Mouse (Mus musculus) G1E (cell line): ENCODE data around the gene Camta1. TPM values are rescaled to one million over a fixed set of nuclear protein-coding genes. Genes with fewer than 3 reads are reported as not detected.

Experiments
- ATAC-seq: 2 replicates; pipeline ENCODE4 v1.8.0; 2016; ENCODE audit warnings: mild to moderate bottlenecking; ENCODE audit not compliant: insufficient number of reproducible peaks, poor library complexity, low FRiP score, severe bottlenecking; ENCODE audit errors: extremely low read depth
- DNase-seq: peaks from one replicate; pipeline ENCODE4 v3.0.0; 2012; ENCODE audit warnings: low spot score
- H3K27me3 ChIP-seq: 2 replicates; pipeline ENCODE4 v1.6.1; 2012; ENCODE audit warnings: mild to moderate bottlenecking, low read length, inconsistent platforms; ENCODE audit not compliant: insufficient read depth
- H3K36me3 ChIP-seq: replicated peaks from 2 replicates; pipeline ENCODE3; 2012; ENCODE audit warnings: mild to moderate bottlenecking, inconsistent platforms
- H3K4me1 ChIP-seq: 2 replicates; pipeline ENCODE4 v1.6.1; 2012; ENCODE audit warnings: low read depth, low read length, inconsistent platforms, mixed read lengths; ENCODE audit not compliant: insufficient read depth
- H3K4me3 ChIP-seq: 2 replicates; pipeline ENCODE4 v1.5.1; 2012; ENCODE audit warnings: low read depth, mild to moderate bottlenecking, inconsistent platforms, low read length, moderate library complexity, mixed read lengths
- H3K9me3 ChIP-seq: replicated peaks from 2 replicates; pipeline ENCODE4 v1.6.1; 2012; ENCODE audit warnings: inconsistent platforms
- CTCF ChIP-seq: IDR thresholded peaks from 2 replicates; pipeline ENCODE4 v1.5.1; 2012; ENCODE audit warnings: low read depth, low read length, inconsistent platforms, mixed read lengths
- GATA1 ChIP-seq: IDR thresholded peaks from 2 replicates; pipeline ENCODE4 v1.6.1; 2012; ENCODE audit warnings: borderline replicate concordance, low read length, inconsistent platforms, mixed read lengths
- GATA2 ChIP-seq: IDR thresholded peaks from 2 replicates; pipeline ENCODE4 v1.6.1; 2012; ENCODE audit warnings: low read depth, low read length, inconsistent platforms, borderline replicate concordance
- POLR2AphosphoS5 ChIP-seq: IDR thresholded peaks from 2 replicates; pipeline ENCODE4 v1.6.1; 2012; ENCODE audit warnings: low read depth, low read length, inconsistent platforms; ENCODE audit not compliant: insufficient replicate concordance
- TAL1 ChIP-seq: conservative IDR thresholded peaks from 2 replicates; pipeline ENCODE4 v1.6.1; 2012; ENCODE audit warnings: low read depth, low read length, inconsistent platforms, mixed read lengths
- polyA plus RNA-seq: library from polyadenylated mRNA; stranded (reverse); fragments of >175 nt; gene quantifications from 2 replicates; pipeline ENCODE4 v1.2.3, GENCODE M21; 2012
- total RNA-seq, 2 experiments: library from RNA; stranded (forward) in 1 of 2; stranded (reverse) in 1 of 2; fragments of 200-1000 nt in 1 of 2; fragments of >200 nt in 1 of 2; fragmentation: Nextera tagmentation in 1 of 2; gene quantifications; 2 replicates each; pipeline ENCODE4 v1.2.3; 2014 to 2017

The Camta1 gene
- total and polyA plus RNA-seq, 3 experiments, result 10.8 to 113 (median 25.7) TPM

DNA sequence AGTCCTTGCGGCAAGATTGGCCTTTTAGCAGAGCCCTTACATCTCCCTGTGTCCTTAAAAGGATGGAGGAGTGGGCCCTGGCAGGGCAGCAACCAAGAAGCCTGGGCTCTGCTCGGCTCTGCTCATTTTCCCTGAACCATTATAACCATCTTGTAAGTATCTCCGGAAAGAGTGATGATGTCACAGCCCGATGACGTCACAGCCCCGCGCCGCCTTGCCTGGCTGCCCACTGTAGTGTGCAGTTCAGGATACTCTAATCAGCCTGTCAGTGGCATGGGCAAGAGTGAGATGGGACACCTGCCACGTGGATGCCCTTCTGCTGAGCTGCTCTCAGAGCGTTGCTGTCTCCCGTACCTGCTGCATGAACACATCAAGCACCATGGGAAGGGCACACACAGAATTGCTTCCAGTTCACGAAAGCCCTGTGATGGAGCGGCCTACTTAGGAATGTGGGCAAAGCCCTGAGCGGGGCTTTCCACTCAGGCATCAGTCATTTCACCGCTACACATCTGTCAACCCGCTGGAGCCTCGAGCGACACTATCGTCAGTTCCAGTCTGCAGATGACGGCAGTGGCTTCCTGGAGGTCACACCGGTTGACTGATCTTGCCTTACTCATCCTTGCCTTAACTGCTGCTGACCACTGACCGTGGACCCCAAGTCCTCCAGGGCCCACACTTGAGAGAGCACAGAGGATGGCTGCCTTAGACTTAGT, 459.8 kb downstream of the Camta1 start:
- Histone ChIP-seq H3K36me3 (no peaks in the 10 kb centered on the region), H3K4me3 (no peak overlapping the region), H3K27me3 (no peaks in the 10 kb centered on the region), H3K9me3 (peaks cover 91% of the 10 kb centered on the region), H3K4me1 (no peaks in the 10 kb centered on the region)
- ATAC-seq (no peak), DNase-seq (no peak)
- TF ChIP-seq POLR2AphosphoS5, result no peak
- no peak for TF ChIP-seq TAL1
- TF ChIP-seq GATA1, result no peak
- no peak for TF ChIP-seq GATA2
- TF ChIP-seq CTCF, result no peak

DNA sequence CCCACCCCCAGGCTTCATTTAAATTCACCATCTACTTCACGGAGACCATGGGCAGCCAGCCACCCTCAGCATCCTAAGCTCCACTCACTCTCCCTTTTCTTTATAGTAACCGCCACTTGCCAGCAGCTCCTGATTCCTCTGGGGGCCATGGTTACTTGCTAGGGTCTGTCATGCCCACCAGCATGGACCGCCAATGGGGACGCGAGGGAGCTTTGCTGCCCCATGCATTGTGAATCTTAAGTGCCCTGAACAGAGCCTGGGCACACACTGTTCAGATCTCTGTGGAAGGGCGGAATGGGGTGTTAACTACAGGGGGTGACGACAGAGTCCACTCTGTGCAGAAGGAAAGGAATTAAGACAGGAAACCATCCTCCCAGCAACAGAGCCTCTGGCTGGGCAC, 465.1 kb downstream of the Camta1 start:
- Histone ChIP-seq H3K4me1 (no peaks in the 10 kb centered on the region), H3K9me3 (peaks cover 82% of the 10 kb centered on the region), H3K4me3 (no peak overlapping the region; the same call in 1 of the 2 replicates), H3K36me3 (no peaks in the 10 kb centered on the region), H3K27me3 (no peaks in the 10 kb centered on the region)
- no peak for DNase-seq
- TF ChIP-seq POLR2AphosphoS5, result no peak
- no peak for TF ChIP-seq TAL1
- TF ChIP-seq GATA2, result no peak
- TF ChIP-seq GATA1, result no peak
- no peak for TF ChIP-seq CTCF
- no peak for ATAC-seq

DNA sequence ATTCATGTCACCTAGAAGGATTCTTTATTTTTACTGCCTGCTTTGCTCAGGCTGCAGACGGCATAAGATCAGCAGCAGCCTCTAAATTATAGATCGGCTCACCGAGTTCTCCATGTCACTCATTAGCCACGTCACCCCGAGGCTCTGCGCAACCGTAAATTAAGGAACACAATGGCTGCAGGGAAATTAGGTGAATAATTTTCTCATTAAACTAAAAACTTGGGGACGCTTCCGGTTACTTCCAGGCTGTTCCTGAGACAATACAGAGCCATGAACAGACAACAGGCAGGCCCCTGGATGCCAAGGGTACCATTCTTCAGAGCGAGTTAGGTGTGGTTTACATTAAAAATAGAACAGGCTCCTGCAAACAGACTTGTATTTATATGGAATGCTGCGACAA, 472.3 kb downstream of the Camta1 start:
- peaks cover 78% of the 10 kb centered on the region for H3K9me3 ChIP-seq
- no peaks in the 10 kb centered on the region for H3K36me3 ChIP-seq
- no peak overlapping the region for H3K4me3 ChIP-seq
- ATAC-seq, result no peak
- no peak for TF ChIP-seq GATA2
- no peak for TF ChIP-seq TAL1
- TF ChIP-seq POLR2AphosphoS5, result no peak
- TF ChIP-seq GATA1, result no peak
- TF ChIP-seq CTCF, result no peak
- no peak for DNase-seq
- no peaks in the 10 kb centered on the region for H3K27me3 ChIP-seq
- no peaks in the 10 kb centered on the region for H3K4me1 ChIP-seq

DNA sequence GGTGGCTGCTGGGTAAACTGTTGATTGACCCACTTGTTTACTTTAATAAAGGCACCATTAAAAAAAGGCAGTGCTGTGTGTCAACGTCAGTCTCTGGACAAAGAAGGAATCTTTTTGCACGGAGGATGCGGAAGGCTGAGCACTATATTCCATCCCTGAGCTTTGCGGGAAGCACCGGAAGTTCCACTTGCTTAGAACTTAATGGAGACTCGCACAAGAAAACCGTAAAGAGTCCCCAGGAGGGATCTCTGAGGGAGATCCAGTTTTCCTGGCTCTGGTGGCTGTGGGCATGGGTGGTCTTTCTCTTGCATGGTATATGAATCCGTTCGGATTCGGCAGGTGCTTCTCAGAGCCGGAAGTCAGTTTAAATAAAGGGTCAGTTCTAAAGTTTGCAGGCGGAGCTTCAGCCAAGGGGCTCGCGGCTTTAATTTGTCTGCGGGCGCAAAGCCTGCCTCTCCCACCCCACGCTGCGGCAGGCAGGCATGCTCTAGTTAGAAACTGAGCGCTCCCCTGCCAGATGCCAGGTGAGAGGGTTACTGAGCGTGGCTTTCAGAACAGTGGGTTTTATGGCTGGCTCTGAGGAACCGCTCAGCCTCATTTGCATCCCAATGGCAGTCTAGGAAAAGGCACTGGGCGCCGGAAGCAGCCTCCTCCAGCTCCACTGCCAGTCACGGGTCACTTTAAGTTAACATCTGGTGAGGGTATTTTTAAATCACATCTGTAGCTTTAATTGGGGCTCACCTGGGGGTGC, 474.8 kb downstream of the Camta1 start:
- no peaks in the 10 kb centered on the region for H3K27me3 ChIP-seq
- H3K4me3 ChIP-seq, result no peak overlapping the region
- no peaks in the 10 kb centered on the region for H3K4me1 ChIP-seq
- TF ChIP-seq GATA1 (no peak), CTCF (no peak), GATA2 (no peak), POLR2AphosphoS5 (no peak), TAL1 (no peak)
- ATAC-seq, result no peak
- no peak for DNase-seq
- H3K9me3 ChIP-seq, result peaks cover 85% of the 10 kb centered on the region
- no peaks in the 10 kb centered on the region for H3K36me3 ChIP-seq

DNA sequence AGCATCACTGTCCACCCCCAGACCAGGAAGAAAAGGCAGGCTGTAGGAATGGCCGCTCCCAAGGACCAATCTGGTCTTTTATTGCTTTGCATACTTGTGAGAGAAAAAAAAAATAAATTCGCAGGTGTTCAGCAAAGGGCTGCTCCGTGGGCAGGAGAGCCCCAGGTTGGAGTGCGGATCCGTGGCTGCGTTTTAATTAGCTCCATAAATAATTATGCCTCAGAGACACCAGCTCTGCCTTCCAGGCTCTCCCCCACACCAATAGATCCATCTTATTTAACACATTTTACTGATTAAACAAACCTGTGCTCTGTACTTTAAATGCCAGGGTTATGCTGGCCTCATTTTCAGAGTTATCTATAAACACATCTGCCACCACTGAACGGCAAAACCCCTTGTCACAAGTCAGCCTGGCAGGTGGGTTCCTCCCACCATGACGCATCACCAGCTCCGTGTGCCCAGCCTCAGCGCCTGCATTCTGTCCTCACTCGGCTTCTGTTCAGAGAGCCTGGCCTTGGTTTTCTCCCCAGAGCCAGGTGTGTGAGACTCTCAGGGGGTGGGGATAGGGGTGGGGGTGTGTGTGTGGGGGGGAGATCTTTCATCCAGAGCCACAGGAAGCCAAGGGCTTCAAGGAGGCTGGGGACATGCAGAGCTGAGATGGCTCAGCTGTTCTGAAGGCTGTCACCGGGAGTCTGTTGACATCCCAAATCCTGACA, 475.5 kb downstream of the Camta1 start:
- Histone ChIP-seq H3K4me3 (no peak overlapping the region), H3K4me1 (no peaks in the 10 kb centered on the region), H3K27me3 (no peaks in the 10 kb centered on the region), H3K36me3 (no peaks in the 10 kb centered on the region), H3K9me3 (peaks cover 87% of the 10 kb centered on the region)
- DNase-seq (no peak), ATAC-seq (no peak)
- TF ChIP-seq GATA2 (no peak), POLR2AphosphoS5 (no peak), TAL1 (no peak), GATA1 (no peak), CTCF (no peak)

DNA sequence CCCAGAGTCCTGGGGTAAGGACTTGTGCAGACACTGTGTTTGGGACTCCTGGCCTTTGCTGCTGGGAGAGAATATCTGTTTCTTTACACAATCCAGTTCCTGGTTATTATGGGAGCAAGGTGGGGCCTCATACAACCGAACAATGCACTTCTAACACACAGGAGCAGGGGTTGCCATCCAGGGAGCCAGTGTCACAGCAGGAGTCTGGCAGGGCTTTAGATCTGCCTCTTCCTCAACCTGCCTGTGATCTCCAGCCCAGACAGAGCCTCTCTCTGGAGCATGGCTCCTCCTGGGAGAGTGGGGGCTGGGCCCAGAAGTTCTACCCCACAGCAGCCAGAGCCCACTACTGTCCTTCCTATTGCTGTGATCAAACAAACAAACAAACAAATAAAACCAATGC, 483.9 kb downstream of the Camta1 start:
- no peak overlapping the region for H3K4me3 ChIP-seq
- H3K9me3 ChIP-seq, result peaks cover 91% of the 10 kb centered on the region
- ATAC-seq, result no peak

More for the DNA sequence above, 483.9 kb downstream of the Camta1 start:
- TF ChIP-seq GATA1 (no peak), GATA2 (no peak), CTCF (no peak), POLR2AphosphoS5 (no peak), TAL1 (no peak)
- no peaks in the 10 kb centered on the region for H3K27me3 ChIP-seq
- no peaks in the 10 kb centered on the region for H3K36me3 ChIP-seq
- DNase-seq, result no peak
- no peaks in the 10 kb centered on the region for H3K4me1 ChIP-seq
